In the genomic region with DNA sequence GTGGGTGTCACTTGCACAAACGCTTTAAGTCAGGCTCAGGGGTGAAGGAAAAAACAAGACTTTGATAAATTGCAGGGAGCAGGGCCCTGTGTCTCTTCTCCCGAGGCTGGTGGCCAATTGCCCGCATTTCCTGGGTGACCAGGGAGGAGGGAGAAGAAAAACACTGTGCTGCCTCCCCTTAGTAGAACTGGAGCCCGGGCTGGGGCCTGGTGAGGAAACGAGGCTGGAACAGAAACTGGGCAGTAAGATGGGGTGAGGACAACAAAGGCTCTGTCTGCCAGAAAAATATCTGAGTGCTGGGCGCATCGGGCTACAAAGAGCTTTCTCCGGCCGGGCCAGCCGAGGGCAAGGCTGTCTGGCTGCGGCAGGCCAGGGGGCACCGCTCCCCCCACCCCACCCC, we compare ENCODE assay signal across 8 mouse cellular contexts. TPM values are rescaled to one million over a fixed set of nuclear protein-coding genes. Genes with fewer than 3 reads are reported as not detected.
DNase-seq lines count a peak whose midpoint lies in the region; ATAC-seq and TF ChIP-seq lines count a peak whose summit lies in the region.

No protein-coding gene starts in this region.

- ATAC-seq in Patski, result peak; percentile 36
- peak; percentile 50 for ATAC-seq in liver, embryonic 15.5 days (ENCODE audit: insufficient read depth)
- peak; percentile 63 for ATAC-seq in neural tube, embryonic 12.5 days (ENCODE audit: low FRiP score, low read depth)

- DNase-seq in left cerebral cortex, adult 11 months (ENCODE audit: low spot score), result peak; percentile 58
- DNase-seq in left cerebral cortex, adult 9 months (ENCODE audit: low spot score in 2 of 2), result no peak
- no peak for DNase-seq in Patski (ENCODE audit: low read depth, low spot score)
- no peak for DNase-seq in forebrain, embryonic 10.5 days (ENCODE audit: extremely low spot score, low spot score)
- DNase-seq in heart, postnatal 4 days, result peak; percentile 73
- no peak for DNase-seq in embryo, embryonic 10 days (ENCODE audit: low spot score)

- H3K4me2 ChIP-seq in liver, embryonic 15.5 days, result peak overlapping the region; percentile 91
- peak overlapping the region; percentile 70 for H3K4me2 ChIP-seq in neural tube, embryonic 12.5 days (replicated peaks)

- 2% methylated on average over 11 of the region's 12 CpGs for WGBS in forebrain, embryonic 10.5 days
- WGBS in liver, embryonic 15.5 days (ENCODE audit: insufficient replicate concordance), result 5% methylated on average over 12 of the region's 12 CpGs
- 0% methylated on average over 12 of the region's 12 CpGs for WGBS in neural tube, embryonic 12.5 days

- no peaks in the 10 kb centered on the region for H3K36me3 ChIP-seq in forebrain, embryonic 10.5 days (replicated peaks)
- no peaks in the 10 kb centered on the region for H3K36me3 ChIP-seq in liver, embryonic 15.5 days (replicated peaks)
- no peaks in the 10 kb centered on the region for H3K36me3 ChIP-seq in neural tube, embryonic 12.5 days

- H3K27ac ChIP-seq in forebrain, embryonic 10.5 days, result peak overlapping the region; percentile 93
- H3K27ac ChIP-seq in liver, embryonic 15.5 days (replicated peaks), result peak overlapping the region; percentile 85
- peak overlapping the region; percentile 99 for H3K27ac ChIP-seq in neural tube, embryonic 12.5 days

- H3K4me1 ChIP-seq in forebrain, embryonic 10.5 days, result peaks cover 65% of the 10 kb centered on the region
- peaks cover 63% of the 10 kb centered on the region for H3K4me1 ChIP-seq in liver, embryonic 15.5 days (replicated peaks)
- peaks cover 45% of the 10 kb centered on the region for H3K4me1 ChIP-seq in neural tube, embryonic 12.5 days

- peak overlapping the region; percentile 60 for H3K9ac ChIP-seq in liver, embryonic 15.5 days
- H3K9ac ChIP-seq in neural tube, embryonic 12.5 days, result peak overlapping the region; percentile 61

- POLR2A ChIA-PET in Patski (lab: Charles Lee), result interaction anchor here (0.6 to 1.6 kb wide), 5 partner anchors 9 to 91 kb away, joined by 3 to 8 read pairs (median 4); no protein-coding TSS in a partner anchor

- H3K27me3 ChIP-seq in Patski, result no peaks in the 10 kb centered on the region
- H3K27me3 ChIP-seq in forebrain, embryonic 10.5 days (ENCODE audit: poor library complexity, severe bottlenecking), result peaks cover 3% of the 10 kb centered on the region
- H3K27me3 ChIP-seq in liver, embryonic 15.5 days, result no peaks in the 10 kb centered on the region
- no peaks in the 10 kb centered on the region for H3K27me3 ChIP-seq in neural tube, embryonic 12.5 days (replicated peaks)

- H3K9me3 ChIP-seq in forebrain, embryonic 10.5 days, result no peaks in the 10 kb centered on the region
- no peaks in the 10 kb centered on the region for H3K9me3 ChIP-seq in liver, embryonic 15.5 days (replicated peaks)
- no peaks in the 10 kb centered on the region for H3K9me3 ChIP-seq in neural tube, embryonic 12.5 days

- TF ChIP-seq CTCF in Patski (IDR thresholded peaks at IDR 0.05), result no peak

- CTCF ChIA-PET in Patski (lab: Charles Lee), result interaction anchor here (1.2 to 1.6 kb wide), 2 partner anchors 17 to 88 kb away, joined by 3 to 4 read pairs; no protein-coding TSS in a partner anchor

- in situ Hi-C loops in Patski (cut with MboI; ENCODE audit: low pct_unique_long_range_greater_than_20kb), result loop anchor here (5.0 kb wide), 1 partner anchor 62 kb away; no protein-coding TSS in a partner anchor

- H3K4me3 ChIP-seq in forebrain, embryonic 10.5 days, result peak overlapping the region; percentile 50
- peak overlapping the region; percentile 67 for H3K4me3 ChIP-seq in liver, embryonic 15.5 days (replicated peaks)
- peak overlapping the region; percentile 36 for H3K4me3 ChIP-seq in neural tube, embryonic 12.5 days

RNA-seq across cellular contexts. Expression of a gene that starts 7.9 kb away (rescaled TPM):
- not detected for polyA plus RNA-seq in Patski (2021)
- polyA plus RNA-seq in forebrain, embryonic 10.5 days (2016; fragmentation: Nextera tagmentation; extraction: Ambion mirVana), result not detected in 2 replicates
- total RNA-seq in heart, postnatal 4 days (2021), result not detected
- polyA plus RNA-seq in liver, embryonic 15.5 days (2015; fragmentation: Nextera tagmentation; extraction: Ambion mirVana), result not detected in 2 replicates
- polyA plus RNA-seq in neural tube, embryonic 12.5 days (2016; fragmentation: Nextera tagmentation; extraction: Ambion mirVana), result not detected in 2 replicates

RNA-seq across cellular contexts. Expression of a gene that starts 8.0 kb away (rescaled TPM):
- not detected for polyA plus RNA-seq in Patski (2021)
- 0.17 and 0.27 TPM in 2 replicates for polyA plus RNA-seq in forebrain, embryonic 10.5 days (2016; fragmentation: Nextera tagmentation; extraction: Ambion mirVana)
- total RNA-seq in heart, postnatal 4 days (2021), result not detected
- polyA plus RNA-seq in liver, embryonic 15.5 days (2015; fragmentation: Nextera tagmentation; extraction: Ambion mirVana), result not detected in 2 replicates
- polyA plus RNA-seq in neural tube, embryonic 12.5 days (2016; fragmentation: Nextera tagmentation; extraction: Ambion mirVana), result 0.15 and 0.40 TPM in 2 replicates

Comparison
In these comparisons a context has a peak if more than half of its experiments do, and no peak if none do; other contexts are left out.
1. DNase-seq: peak in left cerebral cortex, adult 11 months (single experiment) and heart, postnatal 4 days (single experiment); none in left cerebral cortex, adult 9 months (0 of 2), Patski (single experiment), forebrain, embryonic 10.5 days (single experiment) and embryo, embryonic 10 days (single experiment).
2. Peak in every context shown above with its lines, with median percentiles within 50 percentile points of each other: ATAC-seq, H3K27ac ChIP-seq and H3K4me3 ChIP-seq.